Mouse (Mus musculus): ENCODE data around the gene Sf3b3.

- TF ChIP-seq CTCF (IDR thresholded peaks at IDR 0.05; ENCODE audit: borderline replicate concordance, control insufficient read depth, extremely low read depth, insufficient read depth, low read length, poor library complexity) (0 out of 2 replicates have a peak, but pooled peaks have one; percentile 8), POLR2A (IDR thresholded peaks at IDR 0.05; ENCODE audit: control insufficient read depth, extremely low read depth, insufficient read depth, low read length, poor library complexity) (peak; percentile 91)
Observed at GRCm38 (mm10) chr8:110846405-110847170, at the start of gene Sf3b3, which contains the start of gene Cog4.
